Mouse (Mus musculus) 3134 (cell line): ENCODE results near the gene Zkscan16.

Source experiments
- DNase-seq: peaks from one replicate; pipeline ENCODE4 v3.0.0-alpha.2; 2011; ENCODE audit warnings: low spot score; ENCODE audit not compliant: insufficient read length; ENCODE audit errors: extremely low read depth

Gene Zkscan16

GRCm38 (mm10) chr4:58943420-58944205 is at the start of gene Zkscan16:
Gene Zkscan16, plus strand, starts transcription at chr4:58943628.
- DNase-seq, result peak; percentile 24

GRCm38 (mm10) chr4:58894399-58894798 is 49.0 kb upstream of the Zkscan16 start:
- DNase-seq, result no peak

DNA sequence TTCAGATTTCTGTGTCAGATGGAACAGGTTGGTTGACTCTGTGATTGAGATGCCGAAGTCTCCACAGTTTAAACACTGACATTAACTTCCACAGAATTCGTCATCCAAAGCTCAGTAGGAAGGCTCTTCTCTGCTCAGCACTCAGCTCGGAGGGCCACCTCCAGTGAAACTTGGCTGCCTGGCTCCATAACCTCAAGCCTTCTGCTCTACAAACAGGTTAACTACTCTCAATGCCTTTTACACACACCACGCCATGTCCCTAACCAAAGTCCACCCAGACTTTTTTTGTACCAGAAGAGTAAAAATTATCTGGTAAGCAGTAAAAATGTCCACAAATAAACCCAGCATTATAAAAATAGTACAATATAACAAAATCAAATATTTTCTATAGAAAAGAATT is 46.0 kb upstream of the Zkscan16 start:
- DNase-seq, result no peak

DNA sequence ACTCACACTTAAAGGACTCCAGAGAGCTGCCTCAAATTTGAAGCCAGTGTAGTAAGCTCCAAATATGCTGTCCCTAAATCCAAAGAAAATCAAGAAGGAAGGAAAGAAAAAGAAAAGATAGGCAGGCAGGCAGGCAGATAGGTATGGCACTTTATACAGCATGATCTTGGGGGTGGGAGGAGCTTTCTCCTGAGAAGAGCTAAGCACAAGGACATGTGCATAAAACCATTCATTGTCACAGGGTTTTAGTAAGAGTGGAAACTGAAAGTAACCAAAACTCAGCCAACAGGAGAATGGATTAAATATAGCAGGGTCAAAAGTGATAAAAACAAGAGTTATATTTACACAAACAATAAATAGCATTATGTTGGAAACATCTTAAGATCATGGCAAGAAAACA is 45.1 kb upstream of the Zkscan16 start:
- DNase-seq, result no peak

- DNase-seq, result no peak
Observed at GRCm38 (mm10) chr4:58907453-58907852, 36.0 kb upstream of the Zkscan16 start.

DNA sequence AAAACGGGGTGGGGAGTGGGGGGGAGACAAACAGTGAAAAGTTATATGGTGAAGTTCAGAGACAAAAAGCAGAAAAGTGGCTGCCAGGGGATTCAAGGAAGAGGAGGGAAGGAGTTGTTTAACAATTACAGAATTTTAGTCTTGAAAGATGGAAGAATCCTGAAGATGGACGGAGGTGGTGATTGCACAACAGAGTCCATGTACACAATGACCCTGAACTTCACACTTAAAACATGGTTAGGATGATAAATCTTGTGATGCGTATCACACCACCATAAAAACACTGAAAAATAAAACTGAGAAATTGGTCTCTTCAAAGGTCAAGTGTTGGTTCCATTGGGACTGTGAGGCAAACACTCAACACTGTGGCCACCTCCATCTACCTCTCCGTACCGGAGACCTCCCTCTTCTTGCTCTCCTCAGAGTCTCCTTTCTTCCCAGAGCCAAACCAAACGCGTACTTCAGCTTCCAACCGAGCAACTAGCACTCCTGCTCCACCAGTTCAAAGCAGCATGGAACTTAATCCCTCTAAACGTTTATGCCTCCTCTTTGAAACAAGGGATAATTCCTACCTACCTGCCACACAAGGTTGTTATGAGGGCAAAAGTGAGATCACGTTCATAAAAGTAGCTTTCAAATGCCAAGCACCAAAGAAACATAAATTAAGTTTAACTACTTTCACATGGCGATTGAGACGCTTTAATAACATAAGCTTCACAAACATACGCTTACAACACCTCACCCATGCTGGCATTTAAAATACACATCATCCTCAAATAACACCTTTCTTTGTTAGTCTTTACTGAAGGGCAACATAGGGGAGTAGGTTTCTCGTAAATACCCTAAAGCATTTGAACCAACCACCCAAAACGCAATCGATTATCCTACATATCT is 33.0 kb upstream of the Zkscan16 start:
- DNase-seq, result no peak

DNA sequence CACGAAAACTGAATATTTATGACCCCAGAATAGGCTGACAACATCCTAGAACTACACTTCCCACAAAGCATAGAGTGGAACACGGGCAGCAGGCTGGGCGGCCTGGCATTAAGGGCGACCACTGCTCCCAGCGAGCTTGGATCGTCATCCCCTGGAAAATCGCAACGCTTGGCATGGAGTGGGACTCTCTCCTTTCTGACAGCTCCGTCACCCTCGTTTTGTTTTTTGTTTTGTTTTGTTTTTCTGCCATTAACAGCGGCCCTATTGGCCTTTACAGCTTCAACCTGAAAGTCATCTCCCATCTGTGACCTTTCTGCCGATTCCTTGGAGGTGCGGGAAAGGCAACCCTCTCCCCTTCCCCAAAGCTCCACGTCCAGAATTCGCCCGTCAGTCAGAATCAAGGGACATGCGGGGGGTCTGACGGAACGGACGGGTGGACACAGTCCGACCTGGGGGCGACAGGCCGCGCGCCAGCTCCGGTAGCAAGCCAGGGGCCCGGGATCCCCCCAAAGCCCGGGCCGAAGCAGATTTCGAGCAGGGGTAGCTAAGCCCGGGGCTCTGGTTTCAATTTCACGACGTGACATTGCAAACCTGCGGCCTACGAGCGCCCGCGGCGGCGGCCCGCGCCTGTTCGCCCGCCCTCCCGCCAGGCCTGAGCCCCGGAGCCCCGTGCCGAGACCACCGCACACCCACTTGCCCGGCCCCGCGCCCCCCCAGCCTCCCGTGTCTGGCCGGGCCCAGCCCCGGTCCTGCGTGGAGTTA is 32.2 kb upstream of the Zkscan16 start:
- peak; percentile 72 for DNase-seq

DNA sequence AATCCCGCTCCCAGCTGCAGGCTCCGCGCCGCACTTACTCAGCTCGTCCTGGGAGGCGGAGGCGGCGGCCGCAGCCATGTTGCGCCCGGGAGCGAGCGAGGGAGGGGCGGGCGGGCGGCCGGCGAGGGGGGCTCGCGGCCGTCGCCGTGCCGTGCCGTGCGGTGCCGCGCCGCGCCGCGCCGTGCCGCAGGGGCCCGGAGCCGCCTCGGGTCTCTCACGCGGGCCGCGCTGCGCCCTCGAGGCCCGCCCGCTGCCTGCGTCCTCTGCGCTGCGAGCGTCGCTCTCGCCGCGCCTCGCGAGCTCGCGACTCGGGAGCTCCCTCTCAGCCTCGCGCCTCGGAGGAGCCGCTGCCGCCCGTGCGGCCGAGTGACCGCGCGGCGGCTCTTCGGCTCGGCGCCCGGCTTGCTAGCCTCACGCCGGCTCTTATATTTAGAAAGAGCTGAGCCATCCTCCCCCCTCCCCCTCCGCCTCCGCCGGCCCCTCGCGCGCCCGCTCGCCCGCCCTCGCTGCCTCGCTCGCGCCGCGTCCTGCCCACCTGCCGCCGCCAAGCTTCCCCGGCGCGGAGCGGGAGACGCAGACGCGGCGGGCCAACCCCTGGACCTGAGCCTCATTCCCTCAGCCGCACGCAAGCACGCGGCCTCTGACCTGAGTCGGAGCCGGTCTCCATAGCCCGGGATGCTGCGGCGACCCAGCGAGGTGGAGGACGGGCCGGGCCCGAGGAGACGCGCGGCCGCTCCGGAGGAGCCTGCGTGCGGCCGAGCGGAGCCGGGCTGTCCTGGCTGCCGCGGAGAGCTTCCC is 31.4 kb upstream of the Zkscan16 start:
- peak; percentile 87 for DNase-seq

GRCm38 (mm10) chr4:58912629-58913335 is 30.6 kb upstream of the Zkscan16 start, which contains the start of gene Ecpas:
Gene Ecpas, minus strand, starts transcription at chr4:58912749.
- DNase-seq, result peak; percentile 93

DNA sequence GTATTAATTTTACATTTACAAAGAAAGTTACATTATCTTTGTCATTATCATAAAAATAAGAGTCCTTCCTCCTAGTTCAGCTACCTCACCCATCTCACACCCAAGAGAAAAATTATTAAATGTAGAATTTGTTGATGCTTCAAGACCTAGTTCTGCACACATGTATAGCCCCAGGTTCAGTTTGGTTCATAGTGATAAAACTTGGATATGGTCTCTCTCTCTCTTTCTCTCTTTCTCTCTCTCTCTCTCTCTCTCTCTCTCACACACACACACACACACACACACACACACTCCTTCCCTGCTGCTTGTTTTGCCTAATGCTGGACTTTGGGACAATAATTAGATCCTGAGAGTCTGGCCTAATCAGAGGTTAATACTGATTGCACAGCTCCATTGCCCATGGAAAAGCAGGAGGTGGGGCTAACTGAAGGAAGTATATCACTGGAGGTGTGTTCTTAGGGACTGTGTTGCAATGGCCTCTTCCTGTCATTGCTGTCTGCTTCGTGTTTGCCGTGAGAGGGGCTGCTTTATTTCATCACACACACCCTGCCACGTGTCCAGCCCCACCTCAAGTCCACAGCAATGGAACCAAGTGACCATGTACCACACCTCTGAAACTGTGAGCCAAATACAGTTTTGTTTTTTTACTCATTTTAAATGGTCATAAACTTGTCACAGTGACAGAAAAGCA is 29.9 kb upstream of the Zkscan16 start:
- DNase-seq, result peak; percentile 66

DNA sequence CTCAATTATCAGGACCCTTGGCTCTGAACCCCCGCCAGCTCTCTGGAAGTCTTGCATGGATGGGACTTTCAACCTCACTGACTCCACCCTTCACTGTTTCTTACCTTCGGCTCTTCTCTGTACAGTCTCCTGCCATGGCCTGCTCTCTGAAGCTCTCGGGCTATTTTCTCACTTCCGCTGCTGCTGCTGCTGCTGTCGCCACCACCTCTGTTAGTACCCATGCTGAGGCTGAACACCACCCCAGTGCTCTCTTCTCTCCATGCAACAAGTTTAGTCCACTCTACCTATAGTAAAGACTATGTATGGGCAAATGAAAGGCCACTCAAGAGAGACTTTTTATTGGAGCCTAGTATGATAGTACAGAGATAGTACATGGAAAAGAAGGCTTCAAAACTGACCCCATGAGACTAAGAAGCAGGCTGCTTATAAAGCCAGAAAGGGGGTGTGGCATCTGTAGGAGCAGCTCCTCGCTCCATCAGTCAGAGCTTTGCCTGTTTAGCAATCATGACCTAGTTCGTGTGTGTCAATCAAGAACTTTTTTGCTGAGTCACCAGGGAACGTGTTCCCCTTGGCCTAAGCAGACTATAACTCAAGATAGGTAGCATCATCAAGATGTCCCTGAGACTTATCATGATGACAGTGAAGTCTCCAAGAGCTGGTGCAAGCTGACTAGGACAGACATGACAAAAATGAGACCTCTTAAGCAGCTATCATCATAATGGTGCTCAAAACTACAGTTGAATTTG is 28.2 kb upstream of the Zkscan16 start:
- no peak for DNase-seq

- no peak for DNase-seq
Observed at GRCm38 (mm10) chr4:58923933-58924332, 19.5 kb upstream of the Zkscan16 start.

DNA sequence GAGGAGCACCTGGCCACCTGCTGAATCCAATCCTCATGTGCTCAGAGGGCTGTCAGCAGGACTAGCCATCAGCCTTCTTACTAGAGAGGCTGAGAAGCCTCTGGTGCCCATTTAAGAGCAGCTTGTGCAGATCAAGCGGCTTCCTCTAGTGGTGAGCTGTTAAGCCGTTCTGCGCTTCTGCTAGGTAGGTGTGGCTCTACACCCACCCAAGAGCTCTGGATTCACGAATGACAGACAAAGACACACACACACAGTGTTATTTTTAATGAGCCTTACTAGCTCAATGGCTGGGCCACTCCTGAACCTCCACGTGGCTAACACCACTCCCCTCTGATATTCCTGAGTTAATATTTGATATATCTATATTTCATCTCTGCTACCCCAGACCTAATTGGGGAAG is 17.8 kb upstream of the Zkscan16 start:
- no peak for DNase-seq

GRCm38 (mm10) chr4:58926120-58926519 is 17.3 kb upstream of the Zkscan16 start:
- no peak for DNase-seq

- no peak for DNase-seq
Observed at GRCm38 (mm10) chr4:58927661-58928060, 15.8 kb upstream of the Zkscan16 start.

DNA sequence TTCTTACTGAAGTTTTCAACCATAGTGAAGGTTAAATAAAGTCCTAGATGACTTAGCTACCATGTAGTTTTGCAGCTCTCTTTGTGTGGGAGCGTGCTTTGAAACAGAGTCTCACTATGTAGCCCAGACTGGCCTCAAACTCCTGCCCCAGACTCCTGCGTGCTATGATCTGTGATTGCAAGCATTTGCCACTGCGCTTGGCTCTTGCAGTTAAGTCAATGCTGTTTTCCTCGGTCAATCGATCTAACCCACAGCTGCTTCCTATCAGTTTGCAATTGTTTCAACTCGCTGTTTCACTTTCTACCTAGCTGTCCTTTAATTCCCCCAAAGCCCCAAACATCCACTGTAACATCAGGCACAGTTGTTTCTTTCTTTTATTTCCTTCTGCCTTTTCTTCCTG is 10.9 kb upstream of the Zkscan16 start:
- no peak for DNase-seq

DNA sequence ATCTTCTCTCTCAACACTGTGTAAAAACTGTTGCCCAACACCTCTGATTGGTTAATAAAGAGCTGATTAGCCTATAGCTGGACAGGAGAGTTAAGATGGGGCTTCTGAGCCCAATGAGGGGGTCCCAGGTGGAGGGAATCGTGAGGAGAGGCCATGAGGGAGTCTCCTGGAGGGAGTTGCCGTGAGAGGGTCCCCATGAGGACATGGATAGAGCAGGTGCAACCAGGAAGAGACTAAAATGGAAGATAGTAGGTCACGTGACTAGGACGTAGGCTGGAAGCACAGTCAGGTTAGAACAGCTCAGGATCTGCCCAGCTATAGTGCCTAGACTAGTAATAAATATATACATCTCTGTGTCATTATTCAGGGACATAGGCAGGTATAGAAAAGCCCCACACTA is 9.1 kb upstream of the Zkscan16 start:
- DNase-seq, result no peak

DNA sequence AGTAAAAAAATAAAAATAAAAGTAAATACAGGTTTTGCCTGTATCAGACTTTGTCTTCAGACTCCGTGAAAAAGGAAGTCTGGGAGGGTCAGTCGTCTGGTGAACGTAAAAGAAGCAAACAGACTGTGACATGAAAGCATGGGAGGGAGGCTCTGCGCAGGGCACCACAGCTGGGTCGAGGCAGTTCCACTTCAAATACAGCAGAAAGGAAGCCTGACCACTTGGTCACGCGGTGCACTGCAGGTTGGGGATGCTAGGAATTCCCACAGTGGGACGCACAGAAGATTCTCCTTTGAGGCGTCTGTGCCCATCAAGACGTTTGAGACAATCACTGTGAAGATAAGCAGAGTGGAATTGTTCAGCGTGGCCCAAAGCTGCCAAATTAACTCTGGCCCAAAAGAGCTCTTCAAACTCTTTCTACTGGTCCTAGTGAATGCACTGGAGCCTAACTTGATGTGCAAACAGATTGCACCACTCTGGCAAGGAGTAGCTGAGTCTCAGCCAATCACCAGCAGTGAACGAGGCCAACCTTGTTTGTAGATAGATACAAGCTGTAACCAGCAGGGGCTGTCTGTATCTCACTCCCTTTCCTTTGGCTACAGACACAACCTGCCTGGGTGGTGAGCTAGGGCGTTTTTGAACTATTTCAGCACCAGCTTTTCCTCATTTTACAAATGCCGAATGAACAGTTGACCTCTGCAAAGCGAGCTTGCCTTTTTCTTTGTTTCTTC is 8.5 kb upstream of the Zkscan16 start:
- no peak for DNase-seq
